Mouse (Mus musculus): ENCODE measurements at regions not wholly inside any gene's neighbourhood (a gene's known extent, or its start where the extent isn't known, plus 50 kb on each side); places are given as distances from the start of the nearest gene placed in this dataset.

GRCm38 (mm10) chr8:26502772-26503171, 383.4 kb downstream of the Gm45692 start:
- TF ChIP-seq CTCF (IDR thresholded peaks at IDR 0.05; ENCODE audit: control insufficient read depth, insufficient read depth, insufficient read length) (no peak), MAX (IDR thresholded peaks at IDR 0.05) (no peak), CEBPB (IDR thresholded peaks at IDR 0.05; ENCODE audit: low read depth) (no peak), FOSL1 (IDR thresholded peaks at IDR 0.05; ENCODE audit: insufficient read depth, low read length, poor library complexity, severe bottlenecking) (no peak), MYOD1 (IDR thresholded peaks at IDR 0.05; ENCODE audit: control insufficient read depth, insufficient read length, low read depth) (no peak)

Data from C2C12 (cell line).